Mouse (Mus musculus): ENCODE results near the gene Tceal1.
"Not testable (repeated sequence)": the region's sequence is repeated elsewhere in the genome, so short reads cannot be mapped to it uniquely, and the experiment has no call there.

Gene Tceal1

DNA sequence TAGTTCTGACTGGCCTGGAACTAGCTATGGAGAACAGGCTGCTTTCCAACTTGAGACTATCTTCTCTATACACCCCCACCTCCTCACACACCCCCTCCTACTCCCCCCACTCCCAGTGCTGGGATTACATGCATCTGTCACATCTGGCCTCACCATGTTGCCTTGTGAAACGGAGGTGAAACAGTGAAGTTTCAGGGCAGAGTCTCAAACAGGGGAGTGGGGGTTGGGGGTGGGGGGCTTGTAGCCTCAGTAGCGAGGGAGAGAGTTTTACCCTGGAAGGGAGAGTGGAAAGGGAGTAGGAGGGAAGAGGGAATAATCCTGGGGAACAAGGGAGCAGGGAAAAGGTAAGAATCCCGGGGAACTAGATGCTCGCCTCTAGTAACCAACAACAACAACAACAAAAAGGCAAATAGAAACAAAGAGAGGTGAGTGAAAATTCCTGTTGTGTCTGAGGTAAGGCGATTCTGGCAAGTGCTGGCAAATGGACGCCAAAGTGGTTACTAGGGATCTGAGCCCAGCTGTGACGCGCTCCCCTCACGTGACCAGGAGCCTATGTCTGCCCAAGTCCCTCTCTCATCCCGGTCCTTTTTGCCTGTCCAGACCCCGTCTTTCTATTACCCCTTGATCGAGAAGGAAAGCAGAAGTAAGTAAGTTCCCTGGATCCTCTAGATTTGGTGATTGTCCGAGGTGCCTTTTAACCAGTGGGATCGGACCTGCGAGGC lies at the start of gene Tceal1:
Tceal1 (plus strand) TSS at position 537 of the 722 bp plus-strand sequence.
- DNase-seq = peak; percentile 73 to 78

GRCm38 (mm10) chrX:136666281-136666706 lies 41.5 kb upstream of the Tceal1 start:
- DNase-seq = peak; percentile 65 to 71

DNA sequence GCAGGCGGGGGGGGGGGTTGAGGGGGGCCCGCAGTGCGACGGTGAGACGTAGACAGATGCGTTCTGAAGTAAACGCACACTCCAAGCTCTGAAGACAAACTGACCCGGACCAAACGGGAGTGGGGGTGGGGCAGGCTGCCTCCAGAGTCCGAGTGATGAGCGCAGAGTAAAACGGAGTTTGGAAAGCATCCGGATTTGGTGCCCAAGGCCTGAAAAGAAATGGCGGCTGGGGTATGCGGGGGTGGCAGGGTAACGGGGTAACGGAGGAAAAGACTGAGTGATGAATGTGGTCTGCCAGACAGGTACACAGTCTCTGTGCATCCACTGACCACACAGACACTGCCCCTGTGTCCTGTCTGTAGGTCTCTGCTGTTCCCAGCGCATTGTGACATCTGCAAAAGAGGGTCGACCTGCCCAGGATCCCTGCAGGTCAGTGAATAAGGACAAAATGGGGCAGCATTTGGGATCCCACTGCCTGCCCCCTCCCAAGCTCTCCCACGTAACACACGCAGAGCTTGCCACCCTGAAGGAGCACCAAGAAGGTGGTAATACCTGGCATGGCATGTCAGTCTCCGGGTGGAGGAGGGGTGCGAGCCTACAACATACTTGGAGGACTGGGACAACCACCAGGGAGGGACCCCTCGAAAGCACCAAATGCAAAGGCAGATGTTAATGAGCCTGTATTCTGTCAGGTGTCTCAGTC lies 40.9 kb upstream of the Tceal1 start:
- peak; percentile 28 to 45 for DNase-seq

DNA sequence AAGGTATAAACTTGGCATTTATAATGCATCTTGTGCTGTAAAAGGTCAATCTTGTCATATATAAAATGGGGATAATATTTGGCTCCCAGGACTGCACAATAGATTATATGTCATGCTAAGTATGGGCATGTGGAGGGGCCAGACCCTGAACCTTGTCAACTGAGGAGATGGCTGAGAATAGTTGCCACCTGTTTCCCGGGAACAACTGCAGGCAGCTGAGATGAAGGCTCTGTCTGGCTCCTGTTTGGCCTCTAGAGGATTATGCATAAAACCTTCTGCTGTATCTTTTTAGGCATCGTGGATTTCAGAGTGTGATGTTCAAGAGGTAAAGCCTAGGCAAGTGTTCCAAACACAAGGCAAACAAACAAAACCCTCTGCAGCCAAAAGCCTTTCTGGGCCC lies 39.0 kb upstream of the Tceal1 start:
- no peak for DNase-seq

DNA sequence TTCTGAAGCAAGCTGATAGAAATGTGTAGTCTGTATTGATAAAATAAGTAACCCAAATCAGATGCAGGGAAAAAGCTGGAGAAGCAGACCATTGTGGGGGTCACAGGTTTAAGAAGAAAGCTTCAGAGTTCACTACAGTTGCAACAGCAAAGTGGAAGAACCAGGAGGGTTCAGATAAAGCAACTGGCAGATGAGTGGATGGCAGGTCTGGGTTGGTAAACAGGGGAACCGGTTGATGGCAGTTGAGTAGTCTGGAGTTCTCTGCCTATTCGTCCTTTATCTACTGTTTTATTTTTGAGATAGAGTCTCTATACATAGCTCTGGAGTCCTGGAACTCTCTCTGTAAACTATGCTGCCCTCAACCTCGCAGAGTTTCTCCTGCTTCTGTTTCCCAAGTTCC lies 26.8 kb upstream of the Tceal1 start:
- no peak for DNase-seq

GRCm38 (mm10) chrX:136691606-136692293 lies 16.0 kb upstream of the Tceal1 start:
- DNase-seq = not testable (repeated sequence)

DNA sequence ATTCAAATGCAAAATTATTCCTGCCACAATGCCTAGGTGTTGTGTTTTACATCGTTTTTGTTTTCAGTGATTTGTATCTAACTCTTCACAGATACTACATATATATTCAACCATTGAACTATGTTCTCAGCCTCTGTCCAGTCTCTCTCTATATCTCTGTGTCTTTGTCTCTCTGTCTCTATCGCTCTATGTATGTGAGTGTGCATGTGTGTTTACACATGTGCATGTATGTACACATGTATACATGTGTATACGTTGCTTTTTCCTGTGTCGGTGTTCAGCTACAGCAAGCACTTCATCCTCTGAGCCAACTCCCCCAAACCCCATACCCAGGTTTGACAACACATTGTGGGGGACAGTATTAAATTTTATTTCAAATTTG lies 15.5 kb upstream of the Tceal1 start:
- DNase-seq = no peak

- DNase-seq = no peak
Observed at GRCm38 (mm10) chrX:136693196-136693595, 14.6 kb upstream of the Tceal1 start.

- peak; percentile 41 to 49 for DNase-seq
Observed at GRCm38 (mm10) chrX:136708168-136708681, 443 bp downstream of the Tceal1 start.

DNA sequence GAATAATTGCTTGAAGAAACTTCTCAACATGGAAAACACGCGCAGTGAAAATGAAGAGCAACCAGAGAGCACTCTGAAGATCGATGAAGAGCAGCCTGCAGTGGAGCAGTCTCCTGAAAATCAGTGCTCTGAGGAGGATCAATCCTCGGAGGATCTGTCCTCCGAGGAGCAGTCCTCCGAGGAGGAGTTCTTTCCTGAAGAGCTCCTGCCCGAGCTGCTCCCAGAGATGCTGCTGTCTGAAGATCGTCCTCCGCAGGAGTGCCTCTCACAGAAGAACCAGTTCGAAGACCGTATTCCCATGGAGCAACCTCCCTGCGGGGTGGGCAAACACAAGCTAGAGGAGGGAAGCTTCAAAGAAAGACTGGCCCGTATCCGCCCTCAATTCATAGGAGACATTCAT lies 1.0 kb downstream of the Tceal1 start:
- peak; percentile 4 to 29 for DNase-seq

DNA sequence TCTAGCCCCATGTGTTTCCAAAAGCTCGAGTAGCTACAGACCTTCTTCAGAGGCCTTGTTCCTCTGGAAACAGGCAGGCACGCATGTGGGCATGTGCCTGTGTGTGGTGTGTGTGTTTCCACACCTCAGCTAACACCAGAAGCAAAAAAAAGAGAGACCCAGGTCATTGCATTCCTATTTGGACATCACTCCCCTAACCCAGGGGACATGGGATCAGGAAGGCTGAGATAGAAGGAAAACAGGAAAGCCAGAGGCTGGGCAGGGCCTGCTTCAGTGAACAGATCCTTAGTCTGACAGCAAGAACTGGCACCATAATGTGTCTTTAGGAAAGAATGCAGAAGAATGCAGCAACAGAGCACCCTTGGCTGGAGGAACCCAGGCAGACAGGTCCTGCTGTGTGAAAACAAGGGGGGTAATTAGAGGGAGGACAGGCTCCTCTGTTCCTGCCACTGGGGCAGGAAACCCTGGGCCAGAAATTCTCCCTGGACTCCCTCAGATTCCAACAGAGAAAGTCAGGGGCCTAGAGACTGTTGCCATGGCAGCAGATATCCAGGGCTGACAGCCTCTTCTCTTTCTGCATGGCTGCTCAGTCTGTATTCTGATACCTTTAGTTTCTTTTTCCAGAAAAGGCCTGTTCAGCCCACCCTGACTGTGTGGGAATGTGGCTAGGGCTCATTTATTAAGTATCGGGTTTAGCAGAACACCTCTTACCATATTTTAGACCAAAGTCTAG lies 7.1 kb downstream of the Tceal1 start:
- DNase-seq = not testable (repeated sequence)

DNA sequence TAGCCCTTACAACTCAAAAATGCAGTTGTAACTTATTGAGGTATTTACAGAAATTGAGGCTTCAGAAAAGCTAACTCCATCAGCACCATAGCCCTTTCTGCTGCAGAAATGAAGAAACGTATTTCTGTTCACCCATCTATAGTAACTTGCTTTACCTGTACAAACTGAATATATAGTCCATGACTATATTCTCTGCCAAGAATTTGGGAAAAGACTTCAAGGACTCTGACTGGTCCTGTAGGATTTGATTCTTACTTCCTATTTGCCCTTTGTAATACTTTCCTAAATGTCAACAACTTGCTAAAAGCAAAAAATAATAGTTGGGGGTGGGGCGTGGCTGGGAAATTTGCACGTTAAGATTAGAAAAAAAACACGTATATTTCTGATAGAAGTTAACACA lies 24.2 kb downstream of the Tceal1 start:
- DNase-seq = no peak

DNA sequence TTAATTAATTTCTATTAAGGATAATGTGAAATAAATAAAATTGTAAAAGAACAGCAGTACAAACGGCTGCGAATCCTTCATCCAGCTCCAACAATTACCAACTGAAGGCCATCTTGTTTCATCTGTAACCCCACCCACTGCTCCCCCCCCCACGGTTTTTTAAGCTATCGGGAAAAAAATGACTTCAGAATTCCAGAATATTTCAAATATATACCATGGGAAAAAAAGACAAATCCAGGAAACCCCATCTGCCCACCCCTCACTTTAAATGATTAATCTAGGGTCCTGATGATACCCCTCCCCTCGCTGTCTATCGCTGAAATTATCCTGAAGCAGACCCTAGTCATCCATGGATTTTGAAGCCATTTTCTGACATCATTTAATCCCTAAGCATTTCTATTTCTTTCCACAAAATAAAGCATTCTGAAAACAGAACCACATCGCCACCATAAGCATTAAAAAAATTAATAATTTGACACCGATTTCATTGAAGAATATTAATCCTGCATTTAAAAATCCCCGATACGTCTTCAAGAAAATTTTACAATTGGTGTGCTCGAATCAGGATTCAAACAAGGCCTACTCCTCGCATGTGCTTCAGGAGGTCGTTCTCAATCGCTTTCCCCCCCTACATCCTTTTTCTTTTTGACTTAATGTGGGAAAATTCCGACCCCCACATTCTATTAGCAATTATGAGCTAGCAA lies 32.5 kb downstream of the Tceal1 start:
- DNase-seq = no peak

DNA sequence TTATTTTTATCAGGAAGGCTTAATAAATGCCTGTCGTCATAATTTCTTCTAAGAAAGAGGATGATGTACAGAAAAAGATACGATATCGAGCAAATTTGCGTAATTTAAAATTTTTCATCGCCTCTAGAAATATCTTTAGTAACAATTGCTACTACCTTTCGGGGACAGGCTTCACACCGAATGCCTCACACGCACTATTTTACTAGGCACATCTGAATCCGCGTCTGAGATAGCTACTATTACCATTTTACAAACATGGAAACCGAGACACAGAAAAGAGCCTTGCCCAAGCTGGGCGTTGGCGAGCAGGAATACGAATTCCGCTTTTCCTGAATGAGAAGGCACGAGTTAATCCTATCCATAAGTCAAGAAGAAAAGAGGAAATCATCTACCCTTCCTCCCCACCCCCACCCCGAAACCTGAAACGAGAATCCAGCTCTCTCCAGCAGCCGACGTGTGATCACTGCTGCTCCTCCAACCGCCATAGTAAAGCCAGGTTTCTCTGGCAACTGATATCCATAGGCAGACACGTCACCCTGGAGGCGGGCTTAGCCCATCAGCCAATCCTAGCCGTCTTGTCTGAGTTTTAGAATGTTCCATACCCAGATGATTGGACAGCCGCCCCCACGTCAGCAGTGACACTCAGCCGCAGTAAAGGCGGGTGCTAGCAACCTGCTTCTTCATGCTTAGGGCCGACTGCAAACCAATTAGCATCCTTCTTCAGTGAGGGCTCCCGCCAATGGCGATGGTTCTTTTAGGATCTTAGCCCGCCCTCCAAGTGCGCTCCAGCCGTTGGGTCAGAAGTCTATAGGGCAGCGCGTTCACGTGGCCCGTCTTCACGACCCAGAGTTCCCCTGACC lies 33.2 kb downstream of the Tceal1 start:
- peak; percentile 87 to 96 for DNase-seq

- peak; percentile 72 to 80 for DNase-seq
Observed at GRCm38 (mm10) chrX:136741651-136742201, 33.9 kb downstream of the Tceal1 start.

- no peak for DNase-seq
Observed at GRCm38 (mm10) chrX:136742241-136742640, 34.5 kb downstream of the Tceal1 start.

GRCm38 (mm10) chrX:136742661-136743103 lies 34.9 kb downstream of the Tceal1 start:
- peak; percentile 62 to 67 for DNase-seq

DNA sequence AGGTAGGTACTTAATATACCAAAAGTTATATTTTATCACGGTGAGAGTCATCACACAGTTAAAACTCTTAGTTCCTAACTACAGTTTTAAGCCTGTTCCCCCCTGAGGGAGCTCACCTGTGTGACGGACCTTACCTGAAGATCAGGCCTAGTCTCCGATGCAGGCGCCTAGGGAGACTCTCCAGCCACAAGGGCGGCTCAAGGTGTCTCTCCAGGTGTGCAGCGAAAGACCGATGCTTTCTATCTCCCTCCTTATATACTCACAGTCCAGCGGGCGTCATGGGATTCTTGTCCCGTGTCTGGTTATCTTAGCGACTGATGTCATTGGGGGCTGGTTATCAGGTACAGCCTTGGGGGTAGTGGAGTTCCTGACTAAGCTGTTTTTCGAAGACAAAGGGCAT lies 35.7 kb downstream of the Tceal1 start, which contains the start of gene Morf4l2:
Morf4l2 (minus strand) TSS at position 232 of the 400 bp plus-strand sequence.
- DNase-seq = peak in 1 of 2 experiments; percentile 15

DNA sequence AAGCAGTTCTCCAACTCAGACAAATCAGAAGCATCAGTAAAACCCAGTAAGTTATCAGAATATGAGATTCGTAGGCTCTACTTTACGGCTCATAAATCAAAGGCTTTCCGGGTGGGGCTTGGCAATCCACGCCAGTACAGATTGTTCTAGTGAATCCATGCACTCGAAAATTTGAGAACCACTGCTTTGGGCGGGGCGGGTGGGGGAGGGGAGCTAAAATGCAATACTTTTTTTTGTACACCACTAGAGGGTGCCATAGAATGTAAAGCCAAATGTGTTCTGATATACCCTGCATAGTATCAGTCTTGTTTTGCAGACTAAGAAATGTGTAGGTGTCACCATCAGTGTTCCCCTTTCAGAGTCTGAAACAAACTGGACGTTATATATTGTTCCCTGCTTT lies 36.9 kb downstream of the Tceal1 start:
- DNase-seq = no peak

GRCm38 (mm10) chrX:136749329-136749728 lies 41.5 kb downstream of the Tceal1 start:
- DNase-seq = no peak

DNA sequence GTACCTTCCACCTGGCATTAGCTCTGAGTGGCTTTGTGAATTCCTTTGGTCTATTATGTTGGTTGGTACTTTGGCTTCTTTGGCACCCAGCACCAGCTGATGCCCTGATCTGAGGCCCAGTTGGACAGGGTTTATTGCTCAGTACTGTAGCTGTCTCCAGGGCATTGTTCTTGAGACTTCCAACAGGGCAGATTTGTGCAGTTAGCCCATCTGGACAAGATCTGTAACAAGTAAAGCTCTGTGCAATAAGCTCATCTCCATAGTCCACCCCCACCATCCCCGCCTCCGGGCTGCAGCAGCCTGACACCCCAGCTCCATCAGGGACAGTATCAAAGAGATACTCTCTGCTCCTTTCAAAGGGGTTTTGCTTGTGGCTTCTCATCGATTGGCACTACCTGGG lies 47.7 kb downstream of the Tceal1 start:
- DNase-seq = no peak
